ENCODE assay signal across 16 mouse cellular contexts in genomic region chr13:42453665-42454064, GRCm38 (mm10).
"Had no signal": no experiment of that assay in that cellular context is flagged by ENCODE, and none has a peak within 500 bp of the region (broad histone marks: within the 10 kb centered on the region; RNA-seq: fewer than 3 reads in every experiment).

No protein-coding gene starts in this region.

- H3K9me3 ChIP-seq: neural tube, embryonic 13.5 days; neural tube, embryonic 15.5 days; stomach, embryonic 15.5 days had no signal

- H3K4me1 ChIP-seq: neural tube, embryonic 13.5 days; neural tube, embryonic 15.5 days; stomach, embryonic 15.5 days had no signal

- H3K4me2 ChIP-seq: neural tube, embryonic 13.5 days; neural tube, embryonic 15.5 days; stomach, embryonic 15.5 days had no signal

- H3K9ac ChIP-seq: neural tube, embryonic 13.5 days; neural tube, embryonic 15.5 days; stomach, embryonic 15.5 days had no signal

- H3K4me3 ChIP-seq: neural tube, embryonic 13.5 days; neural tube, embryonic 15.5 days; stomach, embryonic 15.5 days had no signal

- H3K27ac ChIP-seq: neural tube, embryonic 13.5 days; neural tube, embryonic 15.5 days; stomach, embryonic 15.5 days; stomach, postnatal 0 days had no signal

- DNase-seq: retina, postnatal 1 day; right cerebral cortex, adult 18-20 months; right cerebral cortex, postnatal 14 days; right cerebral cortex, postnatal 25 days; right cerebral cortex, postnatal 4 days; spleen, adult 18-20 months; thymus, adult 18-20 months; thymus, adult 2 months; thymus, postnatal 14 days; thymus, postnatal 25 days; thymus, postnatal 36 days; thymus, postnatal 4 days had no signal

- H3K36me3 ChIP-seq: neural tube, embryonic 13.5 days; neural tube, embryonic 15.5 days; stomach, embryonic 15.5 days had no signal

- H3K27me3 ChIP-seq: neural tube, embryonic 13.5 days; neural tube, embryonic 15.5 days; stomach, embryonic 15.5 days had no signal
